Mouse (Mus musculus) liver, adult 2 months (tissue): ENCODE data around the gene Nr2e1. TPM values are rescaled to one million over a fixed set of nuclear protein-coding genes. Genes with fewer than 3 reads are reported as not detected.

ENCODE experiments used
- DNase-seq: peaks from one replicate; pipeline ENCODE4 v3.0.0-alpha.2; 2011; ENCODE audit warnings: low read depth, low spot score; ENCODE audit errors: extremely low read depth
- H3K27ac ChIP-seq: fragments of 200-500 bp; replicated peaks from 2 replicates; pipeline ENCODE4 v1.5.1; 2012; ENCODE audit warnings: low read depth, mild to moderate bottlenecking, control low read depth, inconsistent platforms, low read length; ENCODE audit not compliant: insufficient read depth
- H3K27me3 ChIP-seq: fragments of 200-500 bp; 2 replicates; pipeline ENCODE4 v1.6.1; 2012; ENCODE audit warnings: mild to moderate bottlenecking, moderate library complexity, low read length, inconsistent platforms; ENCODE audit not compliant: control insufficient read depth, insufficient read depth
- H3K36me3 ChIP-seq: fragments of 200-500 bp; 2 replicates; pipeline ENCODE4 v1.6.1; 2012; ENCODE audit warnings: low read length, inconsistent platforms; ENCODE audit not compliant: control insufficient read depth, insufficient read depth
- H3K4me1 ChIP-seq: fragments of 200-500 bp; 2 replicates; pipeline ENCODE4 v1.6.1; 2011; ENCODE audit warnings: low read length; ENCODE audit not compliant: control insufficient read depth, insufficient read depth
- H3K4me3 ChIP-seq: fragments of 200-500 bp; 2 replicates; pipeline ENCODE4 v1.5.1; 2011; ENCODE audit warnings: low read depth, mild to moderate bottlenecking, control low read depth, low read length, moderate library complexity; ENCODE audit not compliant: insufficient read depth
- H3K79me2 ChIP-seq: fragments of 200-500 bp; 2 replicates; pipeline ENCODE4 v1.6.1; 2012; ENCODE audit warnings: inconsistent platforms, mild to moderate bottlenecking, low read length, moderate library complexity; ENCODE audit not compliant: control insufficient read depth, insufficient read depth
- H3K9ac ChIP-seq: fragments of 200-500 bp; 2 replicates; pipeline ENCODE4 v1.6.1; 2012; ENCODE audit warnings: low read depth, mild to moderate bottlenecking, control low read depth, inconsistent platforms, low read length
- CTCF ChIP-seq: fragments of 200-500 bp; IDR thresholded peaks from 2 replicates; pipeline ENCODE4 v1.5.1; 2011; ENCODE audit warnings: low read depth, low read length, control low read depth
- POLR2A ChIP-seq: fragments of 200-500 bp; IDR thresholded peaks from 2 replicates; pipeline ENCODE4 v1.6.1; 2011; ENCODE audit warnings: low read length, control low read depth; ENCODE audit not compliant: insufficient read depth; ENCODE audit errors: extremely low read depth
- WGBS: fragments of 180-500 bp; shearing (Covaris S2); methylation state at CpG from one replicate; pipeline ENCODE4 v1.1.7; 2018; 5-methylcytosine and 5-hydroxymethylcytosine counted together
- polyA plus RNA-seq: library from polyadenylated mRNA; depleted of rRNA; stranded (reverse); fragments of >200 nt; gene quantifications from 2 replicates; pipeline ENCODE4 v1.2.3, GENCODE M21; 2012
- total RNA-seq: library from RNA; depleted of rRNA; stranded (reverse); fragments of >200 nt; gene quantifications from 2 replicates; pipeline ENCODE4 v1.2.3, GENCODE M21; 2014

Gene Nr2e1
- total and polyA plus RNA-seq, 2 experiments, result not detected

DNA sequence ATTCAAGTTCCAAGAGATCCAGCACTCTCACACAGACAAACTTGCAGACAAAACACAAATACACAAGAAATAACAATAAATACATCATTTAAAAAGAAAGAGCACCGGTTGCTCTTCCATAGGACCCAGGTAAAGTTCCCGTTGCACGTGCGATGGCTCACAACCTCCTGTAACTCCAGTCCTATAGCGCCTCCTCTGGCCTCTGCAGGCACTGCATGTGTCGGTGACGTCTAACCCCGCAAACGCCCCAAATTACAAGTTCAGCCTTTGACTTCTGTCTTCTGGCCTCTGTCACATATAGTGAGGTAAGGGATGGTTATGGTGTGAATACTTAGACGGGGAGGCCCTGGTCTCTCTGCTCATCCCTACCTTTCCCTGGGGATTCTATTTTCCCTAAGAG lies 18.1 kb upstream of the Nr2e1 start:
- Histone ChIP-seq H3K4me1 (no peaks in the 10 kb centered on the region), H3K27ac (no peak overlapping the region), H3K4me3 (no peak overlapping the region), H3K27me3 (peaks cover 10% of the 10 kb centered on the region; the same call in 1 of the 2 replicates), H3K36me3 (no peaks in the 10 kb centered on the region), H3K9ac (no peak overlapping the region), H3K79me2 (no peaks in the 10 kb centered on the region)
- peak; percentile 2 for DNase-seq
- WGBS, result 32% methylated on average over 10 of the region's 10 CpGs
- peak; percentile 70 for TF ChIP-seq CTCF
- no peak for TF ChIP-seq POLR2A

DNA sequence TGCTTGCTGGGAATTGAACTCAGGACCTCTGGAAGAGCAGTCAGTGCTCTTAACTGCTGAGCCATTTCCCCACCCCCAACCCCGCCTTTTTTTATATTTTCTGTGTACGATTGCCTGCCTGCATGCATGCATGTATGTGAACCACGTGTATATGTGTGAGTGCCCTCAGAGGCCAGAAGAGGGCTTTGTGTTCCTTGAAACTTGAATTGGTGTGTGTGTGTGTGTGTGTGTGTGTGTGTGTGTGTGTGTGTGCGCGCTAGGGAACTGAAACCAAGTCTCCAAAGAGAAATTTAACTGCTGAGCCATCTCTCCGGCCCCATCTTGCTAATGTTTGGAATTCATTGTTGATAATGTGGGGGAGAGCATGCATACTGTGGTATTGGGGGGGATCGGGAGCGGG lies 15.2 kb upstream of the Nr2e1 start:
- no peak for DNase-seq
- no peaks in the 10 kb centered on the region for H3K4me1 ChIP-seq
- TF ChIP-seq POLR2A (no peak), CTCF (no peak)
- peaks cover 15% of the 10 kb centered on the region for H3K27me3 ChIP-seq
- no peaks in the 10 kb centered on the region for H3K36me3 ChIP-seq
- no peaks in the 10 kb centered on the region for H3K79me2 ChIP-seq
- no peak overlapping the region for H3K9ac ChIP-seq
- H3K27ac ChIP-seq, result no peak overlapping the region
- WGBS, result 74% methylated on average over 8 of the region's 8 CpGs
- no peak overlapping the region for H3K4me3 ChIP-seq

DNA sequence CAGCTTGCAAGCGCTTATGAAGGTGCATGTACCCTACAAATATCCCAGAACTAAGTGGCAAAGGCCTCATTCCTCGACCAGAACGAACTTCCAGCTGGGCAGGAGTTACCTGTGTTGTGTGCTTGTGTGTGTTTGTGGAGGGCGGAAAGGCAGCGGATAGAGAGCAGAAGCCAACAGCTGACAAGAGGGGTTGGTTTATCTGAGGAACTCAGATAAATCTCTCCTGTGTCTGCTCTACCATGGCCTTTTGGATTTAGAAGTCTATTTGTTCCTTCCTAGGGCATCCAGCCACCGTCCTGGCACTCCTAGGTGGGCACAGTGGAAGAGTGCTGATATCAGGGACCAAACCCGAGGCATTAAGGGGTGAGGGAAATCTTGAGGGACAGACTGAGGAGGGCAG lies 9.8 kb upstream of the Nr2e1 start:
- 33% methylated on average over 7 of the region's 7 CpGs for WGBS
- Histone ChIP-seq H3K9ac (no peak overlapping the region), H3K27me3 (peaks cover 27% of the 10 kb centered on the region), H3K27ac (no peak overlapping the region), H3K79me2 (no peaks in the 10 kb centered on the region), H3K4me3 (no peak overlapping the region), H3K36me3 (no peaks in the 10 kb centered on the region), H3K4me1 (no peaks in the 10 kb centered on the region; the same call in 1 of the 2 replicates)
- no peak for DNase-seq
- no peak for TF ChIP-seq POLR2A
- TF ChIP-seq CTCF, result no peak

DNA sequence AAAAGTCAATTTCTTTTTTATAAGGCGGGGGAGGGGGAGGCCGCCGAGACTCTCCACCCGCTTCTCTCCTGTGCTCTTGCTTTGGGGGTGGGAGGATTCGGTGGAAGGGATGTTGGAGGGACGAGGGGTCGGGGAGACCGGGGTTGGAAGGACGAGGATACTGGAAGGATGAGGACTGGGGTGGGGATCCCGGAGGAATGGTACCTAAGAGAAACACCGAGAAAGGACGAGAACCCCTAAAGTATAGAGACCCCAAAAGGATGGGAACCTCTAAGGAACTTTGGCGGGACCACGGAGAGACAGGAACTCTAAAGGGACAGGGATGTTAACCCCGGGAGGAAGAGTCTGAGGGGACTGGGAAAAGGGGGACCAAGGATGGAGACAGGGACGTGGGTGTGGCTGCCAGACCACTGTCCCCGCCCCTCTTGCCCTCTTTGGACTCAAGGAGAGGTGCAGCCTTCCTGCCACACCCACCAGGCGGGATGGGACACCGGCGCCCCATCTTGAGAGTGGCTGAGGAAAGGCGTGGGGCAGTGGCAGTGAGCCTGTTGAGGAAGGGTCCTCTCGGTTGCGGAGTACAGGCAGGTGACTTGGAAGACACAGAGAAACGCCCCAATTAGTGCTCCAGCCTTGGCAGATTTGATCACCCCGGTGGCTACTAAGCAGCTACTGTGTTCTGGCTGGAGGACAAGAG lies 8.7 kb upstream of the Nr2e1 start:
- no peak for TF ChIP-seq CTCF
- no peak for TF ChIP-seq POLR2A
- Histone ChIP-seq H3K36me3 (no peaks in the 10 kb centered on the region), H3K79me2 (no peaks in the 10 kb centered on the region), H3K27me3 (peaks cover 29% of the 10 kb centered on the region), H3K4me3 (no peak overlapping the region), H3K27ac (no peak overlapping the region), H3K4me1 (no peaks in the 10 kb centered on the region; the same call in 1 of the 2 replicates), H3K9ac (no peak overlapping the region)
- 4% methylated on average over 25 of the region's 25 CpGs for WGBS
- DNase-seq, result no peak

DNA sequence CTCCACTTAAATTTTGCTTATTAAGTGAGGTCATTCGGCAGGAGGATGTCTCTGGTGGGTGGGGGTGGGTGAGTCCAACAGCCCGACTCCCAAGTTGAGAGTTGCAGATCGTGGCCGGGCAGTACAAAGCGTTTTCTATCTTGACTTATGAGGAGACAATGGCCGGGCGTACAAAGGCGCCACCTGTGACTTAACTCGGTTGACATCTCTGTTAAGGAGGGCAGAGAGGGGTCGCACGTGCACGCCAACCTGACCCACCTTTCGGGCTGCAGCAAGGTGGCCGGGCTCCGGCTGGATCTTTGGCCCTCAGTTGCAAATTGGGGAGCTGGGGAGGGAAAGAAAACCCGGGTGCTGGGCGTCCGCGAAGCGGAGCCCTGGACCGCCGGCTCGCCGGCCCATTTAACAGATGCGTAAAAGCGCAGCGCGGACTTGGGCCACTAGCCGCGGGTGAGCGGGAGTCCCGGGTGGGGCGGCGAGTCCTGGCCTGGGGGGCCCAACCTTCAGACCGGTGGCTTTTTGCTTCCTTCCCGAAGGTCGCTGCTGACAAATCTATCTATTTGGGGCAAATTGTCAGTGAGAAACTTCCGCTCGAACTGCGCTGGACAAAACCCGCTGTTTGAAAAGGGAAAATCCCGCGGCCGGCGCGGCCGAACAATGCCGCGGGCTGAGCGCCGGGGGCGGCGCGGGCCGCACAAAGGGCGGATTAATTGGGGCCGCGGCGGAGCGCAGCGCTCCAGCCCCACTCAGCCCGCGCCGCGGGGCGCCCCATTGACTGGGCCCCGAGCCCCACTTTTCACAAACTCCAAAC lies 8.0 kb upstream of the Nr2e1 start:
- 3% methylated on average over 67 of the region's 67 CpGs for WGBS
- H3K36me3 ChIP-seq, result no peaks in the 10 kb centered on the region
- peaks cover 36% of the 10 kb centered on the region for H3K27me3 ChIP-seq
- no peak overlapping the region for H3K9ac ChIP-seq
- H3K4me1 ChIP-seq, result no peaks in the 10 kb centered on the region; the same call in 1 of the 2 replicates
- no peak overlapping the region for H3K27ac ChIP-seq
- no peak overlapping the region for H3K4me3 ChIP-seq
- no peaks in the 10 kb centered on the region for H3K79me2 ChIP-seq
- TF ChIP-seq POLR2A, result no peak
- no peak for TF ChIP-seq CTCF
- DNase-seq, result no peak
